Mouse (Mus musculus) limb, embryonic 14.5 days (tissue): ENCODE results near the gene Ndufc2. TPM values are rescaled to one million over a fixed set of nuclear protein-coding genes. Genes with fewer than 3 reads are reported as not detected.

Experiments used
- ATAC-seq: fragments of 200-750 bp; cut with Nextera tagmentation; 2 replicates; pipeline ENCODE4 v1.8.0; 2017; ENCODE audit warnings: low read depth, moderate number of reproducible peaks, moderate TSS enrichment; ENCODE audit not compliant: low FRiP score
- DNase-seq: peaks from one replicate; pipeline ENCODE4 v3.0.0-alpha.2; 2015; ENCODE audit warnings: low spot score
- H3K27ac ChIP-seq: fragments of 300-500 bp; sonication (generic); replicated peaks from 2 replicates; pipeline ENCODE4 v1.5.1; 2014; ENCODE audit warnings: low read depth, mild to moderate bottlenecking, low read length, moderate library complexity, mixed read lengths
- H3K27me3 ChIP-seq: fragments of 300-500 bp; sonication (generic); 2 replicates; pipeline ENCODE4 v1.6.1; 2014; ENCODE audit warnings: low read length, mixed read lengths; ENCODE audit not compliant: control insufficient read depth, insufficient read depth
- H3K36me3 ChIP-seq: fragments of 300-500 bp; sonication (generic); 2 replicates; pipeline ENCODE4 v1.6.1; 2014; ENCODE audit warnings: mild to moderate bottlenecking, low read length, moderate library complexity, mixed read lengths; ENCODE audit not compliant: control insufficient read depth, insufficient read depth
- H3K4me1 ChIP-seq: fragments of 300-500 bp; sonication (generic); 2 replicates; pipeline ENCODE4 v1.6.1; 2014; ENCODE audit warnings: antibody characterized with exemption, low read length, mixed read lengths; ENCODE audit not compliant: control insufficient read depth, insufficient read depth
- H3K4me2 ChIP-seq: fragments of 300-500 bp; sonication (generic); replicated peaks from 2 replicates; pipeline ENCODE4 v1.6.1; 2014; ENCODE audit warnings: low read depth, mild to moderate bottlenecking, low read length, moderate library complexity; ENCODE audit not compliant: severe bottlenecking
- H3K4me3 ChIP-seq: fragments of 300-500 bp; sonication (generic); replicated peaks from 2 replicates; pipeline ENCODE4 v1.5.1; 2014; ENCODE audit warnings: low read length
- H3K9ac ChIP-seq: fragments of 300-500 bp; sonication (generic); 2 replicates; pipeline ENCODE4 v1.6.1; 2014; ENCODE audit warnings: mild to moderate bottlenecking, low read depth, low read length, moderate library complexity; ENCODE audit not compliant: severe bottlenecking
- H3K9me3 ChIP-seq: fragments of 300-500 bp; sonication (generic); 2 replicates; pipeline ENCODE4 v1.6.1; 2016; ENCODE audit warnings: low read length; ENCODE audit not compliant: control insufficient read depth
- POLR2A ChIP-seq: fragments of 200-500 bp; IDR thresholded peaks from 2 replicates; pipeline ENCODE4 v1.8.0; 2012; ENCODE audit warnings: inconsistent platforms, mild to moderate bottlenecking, moderate library complexity, borderline replicate concordance; ENCODE audit not compliant: insufficient read depth, insufficient read length; ENCODE audit errors: extremely low read depth
- WGBS: fragments of 180-500 bp; shearing (Covaris S2); extraction: QIAGEN DNeasy Blood & Tissue Kit; methylation state at CpG from one replicate; pipeline ENCODE4 v1.1.7; 2014; 5-methylcytosine and 5-hydroxymethylcytosine counted together
- polyA plus RNA-seq, 2 experiments: library from polyadenylated mRNA; depleted of rRNA in 1 of 2; stranded (reverse) in 1 of 2; unstranded in 1 of 2; fragments of >200 nt; fragmentation: Nextera tagmentation in 1 of 2; extraction: Ambion mirVana in 1 of 2; gene quantifications; 2 replicates each; pipeline versions ENCODE4 v1.2.1 to v1.2.3; 2012 to 2014

The Ndufc2 gene
- polyA plus RNA-seq, 2 experiments, result 228 to 357 TPM

DNA sequence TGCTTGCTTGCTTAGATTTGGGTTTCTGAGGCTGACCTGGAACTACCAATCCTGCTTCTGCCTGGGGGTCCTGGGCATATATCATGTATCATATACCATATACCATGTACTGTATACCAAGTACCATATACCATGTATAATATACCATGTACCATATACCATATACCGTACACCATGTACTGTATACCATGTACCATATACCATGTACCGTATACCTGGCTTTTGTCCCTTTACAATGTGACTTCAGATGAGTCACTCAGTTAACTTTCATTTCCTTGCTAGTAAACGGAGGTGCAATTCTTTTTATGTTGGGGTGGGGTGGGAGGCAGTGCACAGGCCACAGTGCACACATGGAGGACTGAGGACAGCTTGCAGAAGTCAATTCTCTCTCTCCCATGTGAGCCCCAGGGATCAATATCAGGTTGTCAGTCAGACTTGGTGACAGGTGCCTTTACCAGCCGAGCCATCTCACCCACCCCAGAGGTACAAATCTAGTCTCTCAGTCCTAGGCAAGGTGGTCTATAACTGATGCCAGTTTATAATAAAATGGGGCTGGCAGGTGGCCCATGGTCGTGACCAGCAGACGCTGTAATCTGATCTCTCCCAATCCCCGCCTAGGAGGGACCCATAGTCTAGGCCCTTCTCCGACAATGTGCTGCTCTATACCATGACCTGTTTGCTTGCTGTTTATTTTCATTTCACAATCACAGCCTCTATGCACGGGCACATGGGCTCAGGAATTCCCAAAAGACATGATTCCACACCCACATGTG is 15.3 kb downstream of the Ndufc2 start:
- TF ChIP-seq POLR2A, result no peak
- no peak overlapping the region for H3K27ac ChIP-seq
- H3K9ac ChIP-seq, result no peak overlapping the region
- peaks cover 14% of the 10 kb centered on the region for H3K36me3 ChIP-seq
- no peak for DNase-seq
- no peak overlapping the region for H3K4me2 ChIP-seq
- no peaks in the 10 kb centered on the region for H3K9me3 ChIP-seq
- no peak overlapping the region for H3K4me3 ChIP-seq
- ATAC-seq, result no peak
- WGBS, result 38% methylated on average over 9 of the region's 9 CpGs
- no peaks in the 10 kb centered on the region for H3K27me3 ChIP-seq
- peaks cover 8% of the 10 kb centered on the region; the same call in 1 of the 2 replicates for H3K4me1 ChIP-seq

DNA sequence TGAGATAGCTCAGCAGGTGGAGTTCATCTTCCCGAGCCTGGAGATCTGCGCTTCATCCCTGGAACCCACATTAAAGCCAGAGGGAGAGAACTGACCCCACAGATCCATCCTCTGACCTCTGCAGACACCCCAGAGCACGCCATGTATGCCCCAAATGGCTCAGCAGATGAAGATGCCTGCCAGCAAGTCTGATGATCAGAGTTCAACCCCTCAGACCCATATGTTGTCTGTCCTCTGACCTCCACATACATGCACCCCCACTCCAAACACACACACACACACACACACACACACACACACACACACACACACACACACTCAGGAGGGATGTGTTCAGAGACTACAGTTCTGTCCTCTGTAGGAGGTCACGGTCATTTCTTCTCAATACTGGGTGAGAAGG is 16.7 kb downstream of the Ndufc2 start:
- Histone ChIP-seq H3K36me3 (peaks cover 4% of the 10 kb centered on the region; the same call in 1 of the 2 replicates), H3K9ac (no peak overlapping the region), H3K4me3 (no peak overlapping the region), H3K4me1 (peaks cover 8% of the 10 kb centered on the region; the same call in 1 of the 2 replicates), H3K27ac (no peak overlapping the region), H3K9me3 (no peaks in the 10 kb centered on the region), H3K4me2 (no peak overlapping the region), H3K27me3 (no peaks in the 10 kb centered on the region)
- WGBS, result 90% methylated on average over 4 of the region's 4 CpGs
- no peak for DNase-seq
- no peak for TF ChIP-seq POLR2A
- no peak for ATAC-seq

- H3K9me3 ChIP-seq, result no peaks in the 10 kb centered on the region
- WGBS, result 80% methylated on average over 25 of the region's 25 CpGs
- no peak for ATAC-seq
- no peak within 1 kb of the TSS for H3K4me2 ChIP-seq
- no peak within 1 kb of the TSS for H3K9ac ChIP-seq
- no peak within 1 kb of the TSS for H3K27ac ChIP-seq
- no peaks in the 10 kb centered on the region for H3K27me3 ChIP-seq
- no peak within 1 kb of the TSS for H3K4me3 ChIP-seq
- DNase-seq, result no peak
- TF ChIP-seq POLR2A, result no peak
- H3K36me3 ChIP-seq, result no peaks in the 10 kb centered on the region
- peaks cover 8% of the 10 kb centered on the region; the same call in 1 of the 2 replicates for H3K4me1 ChIP-seq
These were observed 17.3 kb downstream of the Ndufc2 start, which contains the start of gene Thrsp for GRCm38 (mm10) chr7:97416906-97417777. Gene Thrsp, minus strand, starts transcription at chr7:97417730.

GRCm38 (mm10) chr7:97418717-97419116 is 18.9 kb downstream of the Ndufc2 start:
- Histone ChIP-seq H3K9ac (no peak overlapping the region), H3K4me2 (no peak overlapping the region), H3K36me3 (no peaks in the 10 kb centered on the region), H3K9me3 (no peaks in the 10 kb centered on the region), H3K4me1 (peaks cover 8% of the 10 kb centered on the region; the same call in 1 of the 2 replicates), H3K27ac (no peak overlapping the region), H3K27me3 (no peaks in the 10 kb centered on the region), H3K4me3 (no peak overlapping the region)
- no peak for TF ChIP-seq POLR2A
- DNase-seq, result no peak
- WGBS, result 83% methylated on average over 5 of the region's 5 CpGs
- ATAC-seq, result no peak

GRCm38 (mm10) chr7:97419163-97419562 is 19.4 kb downstream of the Ndufc2 start:
- no peak overlapping the region for H3K4me3 ChIP-seq
- H3K36me3 ChIP-seq, result no peaks in the 10 kb centered on the region
- ATAC-seq (no peak), DNase-seq (no peak)
- 0 out of 2 replicates have a peak overlapping the region, but pooled peaks have one; percentile 4 for H3K9ac ChIP-seq
- H3K4me1 ChIP-seq, result peaks cover 8% of the 10 kb centered on the region; the same call in 1 of the 2 replicates
- H3K27ac ChIP-seq, result no peak overlapping the region
- H3K9me3 ChIP-seq, result no peaks in the 10 kb centered on the region
- no peaks in the 10 kb centered on the region for H3K27me3 ChIP-seq
- TF ChIP-seq POLR2A, result no peak
- H3K4me2 ChIP-seq, result no peak overlapping the region
- WGBS, result 74% methylated on average over 5 of the region's 5 CpGs
